Mouse (Mus musculus) midbrain, embryonic 13.5 days (tissue): ENCODE data around the gene Mgrn1. TPM values are rescaled to one million over a fixed set of nuclear protein-coding genes. Genes with fewer than 3 reads are reported as not detected.

ENCODE experiments used
- ATAC-seq: fragments of 200-750 bp; cut with Nextera tagmentation; 2 replicates; pipeline ENCODE4 v1.8.0; 2017; ENCODE audit warnings: mild to moderate bottlenecking, moderate TSS enrichment, moderate library complexity
- H3K27ac ChIP-seq: fragments of 300-500 bp; sonication (generic); 2 replicates; pipeline ENCODE4 v1.5.1; 2015; ENCODE audit warnings: inconsistent platforms, mild to moderate bottlenecking, moderate library complexity
- H3K27me3 ChIP-seq: fragments of 300-500 bp; sonication (generic); 2 replicates; pipeline ENCODE4 v1.6.1; 2015; ENCODE audit warnings: mild to moderate bottlenecking, inconsistent platforms
- H3K36me3 ChIP-seq: fragments of 300-500 bp; sonication (generic); 2 replicates; pipeline ENCODE4 v1.6.1; 2015; ENCODE audit warnings: mild to moderate bottlenecking, inconsistent platforms
- H3K4me1 ChIP-seq: fragments of 300-500 bp; sonication (generic); replicated peaks from 2 replicates; pipeline ENCODE4 v1.6.1; 2015; ENCODE audit warnings: inconsistent platforms
- H3K4me2 ChIP-seq: fragments of 300-500 bp; sonication (generic); replicated peaks from 2 replicates; pipeline ENCODE4 v1.6.1; 2015; ENCODE audit warnings: moderate library complexity, mild to moderate bottlenecking, inconsistent platforms
- H3K4me3 ChIP-seq: fragments of 300-500 bp; sonication (generic); replicated peaks from 2 replicates; pipeline ENCODE4 v1.5.1; 2015; ENCODE audit warnings: mild to moderate bottlenecking, inconsistent platforms
- H3K9ac ChIP-seq: fragments of 300-500 bp; sonication (generic); replicated peaks from 2 replicates; pipeline ENCODE4 v1.6.1; 2015; ENCODE audit warnings: mild to moderate bottlenecking, inconsistent platforms
- H3K9me3 ChIP-seq: fragments of 300-500 bp; sonication (generic); 2 replicates; pipeline ENCODE4 v1.6.1; 2016; ENCODE audit warnings: mild to moderate bottlenecking, inconsistent platforms
- WGBS: fragments of 180-500 bp; shearing (Covaris S2); methylation state at CpG from one replicate; pipeline ENCODE4 v1.1.7; 2015; 5-methylcytosine and 5-hydroxymethylcytosine counted together
- polyA plus RNA-seq: library from polyadenylated mRNA; unstranded; fragments of >200 nt; fragmentation: Nextera tagmentation; extraction: Ambion mirVana; gene quantifications from 2 replicates; pipeline ENCODE4 v1.2.1, GENCODE M21; 2015

Gene Mgrn1
- 100 and 101 TPM in 2 replicates for polyA plus RNA-seq

- Histone ChIP-seq H3K9ac (peak within 1 kb of the TSS; percentile 95), H3K36me3 (peaks cover under 1% of the 10 kb centered on the region; the same call in 1 of the 2 replicates), H3K4me3 (peak within 1 kb of the TSS; percentile 96), H3K27me3 (no peaks in the 10 kb centered on the region), H3K9me3 (no peaks in the 10 kb centered on the region), H3K4me2 (peak within 1 kb of the TSS; percentile 86), H3K4me1 (peaks cover 47% of the 10 kb centered on the region), H3K27ac (peak within 1 kb of the TSS; percentile 90)
- ATAC-seq = peak; percentile 88
- WGBS = under 1% methylated on average over 60 of the region's 74 CpGs
Measured at GRCm38 (mm10) chr16:4885760-4886689, at the start of gene Mgrn1. TSS of gene Mgrn1 (plus strand) at chr16:4886249.

GRCm38 (mm10) chr16:4837631-4838030 lies 48.4 kb upstream of the Mgrn1 start:
- Histone ChIP-seq H3K9ac (no peak overlapping the region), H3K4me1 (no peaks in the 10 kb centered on the region), H3K9me3 (no peaks in the 10 kb centered on the region), H3K27ac (no peak overlapping the region), H3K4me2 (no peak overlapping the region), H3K36me3 (no peaks in the 10 kb centered on the region), H3K4me3 (no peak overlapping the region), H3K27me3 (no peaks in the 10 kb centered on the region)
- 79% methylated on average over 3 of the region's 3 CpGs for WGBS
- no peak for ATAC-seq

- Histone ChIP-seq H3K27me3 (no peaks in the 10 kb centered on the region), H3K4me3 (no peak overlapping the region), H3K27ac (no peak overlapping the region), H3K36me3 (no peaks in the 10 kb centered on the region), H3K9ac (no peak overlapping the region), H3K9me3 (no peaks in the 10 kb centered on the region), H3K4me1 (no peaks in the 10 kb centered on the region), H3K4me2 (no peak overlapping the region)
- no peak for ATAC-seq
- 93% methylated on average over 3 of the region's 3 CpGs for WGBS
Measured at GRCm38 (mm10) chr16:4839552-4839951, 46.5 kb upstream of the Mgrn1 start.

GRCm38 (mm10) chr16:4840231-4840630 lies 45.8 kb upstream of the Mgrn1 start:
- Histone ChIP-seq H3K9me3 (no peaks in the 10 kb centered on the region), H3K27me3 (no peaks in the 10 kb centered on the region), H3K27ac (no peak overlapping the region), H3K36me3 (no peaks in the 10 kb centered on the region), H3K4me1 (no peaks in the 10 kb centered on the region), H3K9ac (no peak overlapping the region), H3K4me3 (no peak overlapping the region), H3K4me2 (no peak overlapping the region)
- ATAC-seq = no peak
- WGBS = 84% methylated on average over 8 of the region's 8 CpGs

- H3K36me3 ChIP-seq = no peaks in the 10 kb centered on the region
- no peak overlapping the region for H3K9ac ChIP-seq
- no peak for ATAC-seq
- H3K4me2 ChIP-seq = no peak overlapping the region
- H3K4me3 ChIP-seq = no peak overlapping the region
- no peak overlapping the region for H3K27ac ChIP-seq
- H3K27me3 ChIP-seq = no peaks in the 10 kb centered on the region
- WGBS = 90% methylated on average over 3 of the region's 3 CpGs
- H3K4me1 ChIP-seq = no peaks in the 10 kb centered on the region
- no peaks in the 10 kb centered on the region for H3K9me3 ChIP-seq
Measured at GRCm38 (mm10) chr16:4847041-4847440, 39.0 kb upstream of the Mgrn1 start.

- H3K36me3 ChIP-seq = no peaks in the 10 kb centered on the region
- H3K27me3 ChIP-seq = no peaks in the 10 kb centered on the region
- H3K9ac ChIP-seq = no peak overlapping the region
- no peak for ATAC-seq
- H3K4me3 ChIP-seq = no peak overlapping the region
- H3K9me3 ChIP-seq = no peaks in the 10 kb centered on the region
- no peak overlapping the region for H3K4me2 ChIP-seq
- no peaks in the 10 kb centered on the region for H3K4me1 ChIP-seq
- H3K27ac ChIP-seq = no peak overlapping the region
- 82% methylated on average over 2 of the region's 2 CpGs for WGBS
Measured at GRCm38 (mm10) chr16:4848090-4848489, 38.0 kb upstream of the Mgrn1 start.

GRCm38 (mm10) chr16:4850361-4850760 lies 35.7 kb upstream of the Mgrn1 start:
- no peak overlapping the region for H3K4me3 ChIP-seq
- H3K36me3 ChIP-seq = no peaks in the 10 kb centered on the region
- no peak overlapping the region for H3K9ac ChIP-seq
- 83% methylated on average over 7 of the region's 7 CpGs for WGBS
- no peaks in the 10 kb centered on the region for H3K27me3 ChIP-seq
- H3K9me3 ChIP-seq = no peaks in the 10 kb centered on the region
- no peaks in the 10 kb centered on the region for H3K4me1 ChIP-seq
- H3K4me2 ChIP-seq = no peak overlapping the region
- ATAC-seq = no peak
- no peak overlapping the region for H3K27ac ChIP-seq

- H3K36me3 ChIP-seq = no peaks in the 10 kb centered on the region
- 76% methylated on average over 5 of the region's 5 CpGs for WGBS
- H3K9me3 ChIP-seq = no peaks in the 10 kb centered on the region
- H3K27ac ChIP-seq = no peak overlapping the region
- H3K4me3 ChIP-seq = no peak overlapping the region
- H3K9ac ChIP-seq = no peak overlapping the region
- H3K27me3 ChIP-seq = no peaks in the 10 kb centered on the region
- no peaks in the 10 kb centered on the region for H3K4me1 ChIP-seq
- ATAC-seq = no peak
- no peak overlapping the region for H3K4me2 ChIP-seq
Measured at GRCm38 (mm10) chr16:4850938-4851628, 35.0 kb upstream of the Mgrn1 start.

GRCm38 (mm10) chr16:4855046-4855650 lies 30.9 kb upstream of the Mgrn1 start:
- Histone ChIP-seq H3K9ac (no peak overlapping the region), H3K36me3 (no peaks in the 10 kb centered on the region), H3K27ac (no peak overlapping the region), H3K9me3 (no peaks in the 10 kb centered on the region), H3K4me1 (no peaks in the 10 kb centered on the region), H3K27me3 (no peaks in the 10 kb centered on the region), H3K4me2 (no peak overlapping the region), H3K4me3 (no peak overlapping the region)
- 77% methylated on average over 5 of the region's 5 CpGs for WGBS
- no peak for ATAC-seq

- Histone ChIP-seq H3K4me1 (no peaks in the 10 kb centered on the region), H3K4me2 (no peak overlapping the region), H3K36me3 (no peaks in the 10 kb centered on the region), H3K4me3 (no peak overlapping the region), H3K9ac (no peak overlapping the region), H3K9me3 (no peaks in the 10 kb centered on the region), H3K27ac (no peak overlapping the region), H3K27me3 (no peaks in the 10 kb centered on the region)
- 0 out of 2 replicates have a peak, but pooled peaks have one; percentile 37 for ATAC-seq
- 37% methylated on average over 10 of the region's 10 CpGs for WGBS
Measured at GRCm38 (mm10) chr16:4861392-4861791, 24.7 kb upstream of the Mgrn1 start.

GRCm38 (mm10) chr16:4862863-4863483 lies 23.1 kb upstream of the Mgrn1 start:
- Histone ChIP-seq H3K27ac (no peak overlapping the region), H3K9ac (no peak overlapping the region), H3K36me3 (no peaks in the 10 kb centered on the region), H3K27me3 (no peaks in the 10 kb centered on the region), H3K4me3 (no peak overlapping the region), H3K4me2 (no peak overlapping the region), H3K9me3 (no peaks in the 10 kb centered on the region), H3K4me1 (no peaks in the 10 kb centered on the region)
- peak; percentile 72; the same call in 1 of the 2 replicates for ATAC-seq
- WGBS = 56% methylated on average over 9 of the region's 9 CpGs
